Mouse (Mus musculus) embryonic facial prominence, embryonic 13.5 days (tissue): ENCODE results near the gene Psmd3. TPM values are rescaled to one million over a fixed set of nuclear protein-coding genes. Genes with fewer than 3 reads are reported as not detected.

Experiments used
- ATAC-seq: fragments of 200-750 bp; cut with Nextera tagmentation; 2 replicates; pipeline ENCODE4 v1.8.0; 2017; ENCODE audit warnings: low read depth; ENCODE audit not compliant: insufficient number of reproducible peaks, insufficient read depth, low FRiP score, low TSS enrichment
- H3K27ac ChIP-seq: fragments of 300-500 bp; sonication (generic); 2 replicates; pipeline ENCODE4 v1.5.1; 2015; ENCODE audit warnings: moderate library complexity, mild to moderate bottlenecking, inconsistent platforms
- H3K27me3 ChIP-seq: fragments of 300-500 bp; sonication (generic); 2 replicates; pipeline ENCODE4 v1.6.1; 2015; ENCODE audit warnings: mild to moderate bottlenecking, inconsistent platforms
- H3K36me3 ChIP-seq: fragments of 300-500 bp; sonication (generic); 2 replicates; pipeline ENCODE4 v1.6.1; 2015; ENCODE audit warnings: mild to moderate bottlenecking, inconsistent platforms
- H3K4me1 ChIP-seq: fragments of 300-500 bp; sonication (generic); 2 replicates; pipeline ENCODE4 v1.6.1; 2015; ENCODE audit warnings: inconsistent platforms
- H3K4me2 ChIP-seq: fragments of 300-500 bp; sonication (generic); 2 replicates; pipeline ENCODE4 v1.6.1; 2015; ENCODE audit warnings: moderate library complexity, mild to moderate bottlenecking, inconsistent platforms
- H3K4me3 ChIP-seq: fragments of 300-500 bp; sonication (generic); 2 replicates; pipeline ENCODE4 v1.5.1; 2015; ENCODE audit warnings: mild to moderate bottlenecking, inconsistent platforms
- H3K9ac ChIP-seq: fragments of 300-500 bp; sonication (generic); 2 replicates; pipeline ENCODE4 v1.6.1; 2015; ENCODE audit warnings: mild to moderate bottlenecking, inconsistent platforms
- H3K9me3 ChIP-seq: fragments of 300-500 bp; sonication (generic); 2 replicates; pipeline ENCODE4 v1.6.1; 2016; ENCODE audit warnings: inconsistent platforms
- WGBS: fragments of 180-500 bp; shearing (Covaris S2); methylation state at CpG from one replicate; pipeline ENCODE4 v1.1.7; 2015; ENCODE audit warnings: mixed read lengths; 5-methylcytosine and 5-hydroxymethylcytosine counted together
- polyA plus RNA-seq: library from polyadenylated mRNA; unstranded; fragments of >200 nt; fragmentation: Nextera tagmentation; extraction: Ambion mirVana; gene quantifications from 2 replicates; pipeline ENCODE4 v1.2.1, GENCODE M21; 2015

The Psmd3 gene
- polyA plus RNA-seq, 1 experiment from 2014 or later, result 207 TPM

DNA sequence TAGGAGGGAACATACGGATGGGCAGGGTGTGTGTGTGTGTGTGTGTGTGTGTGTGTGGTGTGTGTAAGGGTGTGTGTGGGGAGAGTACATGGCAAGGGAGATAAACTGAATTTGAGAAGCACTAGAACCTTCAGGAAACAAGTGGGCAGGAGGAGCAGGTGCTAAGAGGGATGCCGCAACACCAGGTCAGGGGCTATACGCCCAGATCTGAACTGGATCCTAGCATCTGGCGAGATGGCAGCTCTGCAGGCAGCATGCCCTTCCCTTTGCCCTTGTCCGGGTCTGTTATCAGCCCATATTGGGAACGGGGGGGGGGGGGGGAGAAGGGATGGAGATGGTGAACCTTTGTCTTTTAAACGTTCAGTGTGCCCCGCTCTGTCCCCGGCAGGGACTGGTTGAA lies 56.6 kb downstream of the Psmd3 start:
- H3K4me2 ChIP-seq, result no peak overlapping the region
- H3K27ac ChIP-seq, result no peak overlapping the region
- no peak overlapping the region for H3K4me3 ChIP-seq
- no peak overlapping the region for H3K9ac ChIP-seq
- peaks cover 6% of the 10 kb centered on the region for H3K9me3 ChIP-seq
- no peak for ATAC-seq
- 74% methylated on average over 9 of the region's 9 CpGs for WGBS
- H3K27me3 ChIP-seq, result no peaks in the 10 kb centered on the region
- no peaks in the 10 kb centered on the region for H3K36me3 ChIP-seq
- H3K4me1 ChIP-seq, result peaks cover 31% of the 10 kb centered on the region

DNA sequence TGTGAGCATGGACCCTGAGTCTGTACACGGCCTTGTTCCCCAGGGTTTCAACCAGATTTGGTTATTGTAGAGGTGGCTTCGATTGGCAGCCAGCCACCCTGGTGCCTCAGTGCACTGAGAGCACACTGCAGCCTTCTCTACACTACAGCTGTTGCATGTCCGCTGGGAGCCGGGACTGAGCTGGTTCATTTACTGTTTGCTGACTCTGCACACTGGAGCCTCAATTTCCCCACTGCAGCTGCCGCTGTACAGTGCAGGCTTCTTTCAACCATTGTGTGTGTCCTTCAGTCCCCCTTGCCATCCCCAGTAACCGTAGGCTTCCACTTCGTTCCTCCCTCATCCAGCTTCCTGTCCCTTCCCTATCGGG lies 57.7 kb downstream of the Psmd3 start:
- Histone ChIP-seq H3K4me1 (peaks cover 42% of the 10 kb centered on the region), H3K9ac (peak overlapping the region; percentile 96; the same call in 1 of the 2 replicates), H3K4me3 (peak overlapping the region; percentile 95), H3K27ac (peak overlapping the region; percentile 91), H3K4me2 (peak overlapping the region; percentile 76), H3K9me3 (no peaks in the 10 kb centered on the region), H3K36me3 (no peaks in the 10 kb centered on the region), H3K27me3 (no peaks in the 10 kb centered on the region)
- 10% methylated on average over 8 of the region's 8 CpGs for WGBS
- no peak for ATAC-seq

DNA sequence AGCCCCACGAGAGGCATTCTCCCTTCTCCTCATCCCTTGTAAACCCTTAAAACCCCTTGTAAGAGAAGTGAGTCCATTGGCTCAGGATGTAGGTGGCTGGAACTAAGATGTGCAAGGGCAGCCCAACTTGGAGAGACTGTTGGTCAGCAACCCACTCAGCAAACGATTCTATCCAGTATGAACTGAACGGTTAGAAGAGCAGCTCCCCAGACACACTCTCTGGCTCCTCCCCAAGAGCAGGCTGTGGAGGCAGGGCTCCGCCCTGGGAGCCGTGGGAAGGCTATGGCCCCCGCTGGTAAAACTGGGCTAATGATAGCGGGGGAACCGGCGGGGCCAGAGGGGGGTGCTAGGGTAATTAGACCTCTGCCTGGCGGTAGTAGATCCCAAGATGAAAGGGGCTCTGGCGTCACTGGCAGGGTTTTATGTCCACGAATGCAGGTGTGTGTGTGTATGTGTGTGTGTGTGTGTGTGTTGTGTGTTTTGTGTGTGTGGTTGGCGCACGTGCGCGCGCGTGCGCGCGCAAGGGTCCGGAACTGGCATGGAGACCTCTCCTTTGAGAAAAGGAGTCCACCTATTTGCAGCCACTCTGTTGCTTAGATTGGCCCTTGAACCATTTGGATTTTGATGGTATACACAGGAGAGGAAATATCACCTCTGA lies 58.2 kb downstream of the Psmd3 start, which contains the start of gene Thra:
Thra (plus strand) TSS at position 246 of the 658 bp plus-strand sequence.
- 0 out of 2 replicates have a peak, but pooled peaks have one; percentile 72 for ATAC-seq

DNA sequence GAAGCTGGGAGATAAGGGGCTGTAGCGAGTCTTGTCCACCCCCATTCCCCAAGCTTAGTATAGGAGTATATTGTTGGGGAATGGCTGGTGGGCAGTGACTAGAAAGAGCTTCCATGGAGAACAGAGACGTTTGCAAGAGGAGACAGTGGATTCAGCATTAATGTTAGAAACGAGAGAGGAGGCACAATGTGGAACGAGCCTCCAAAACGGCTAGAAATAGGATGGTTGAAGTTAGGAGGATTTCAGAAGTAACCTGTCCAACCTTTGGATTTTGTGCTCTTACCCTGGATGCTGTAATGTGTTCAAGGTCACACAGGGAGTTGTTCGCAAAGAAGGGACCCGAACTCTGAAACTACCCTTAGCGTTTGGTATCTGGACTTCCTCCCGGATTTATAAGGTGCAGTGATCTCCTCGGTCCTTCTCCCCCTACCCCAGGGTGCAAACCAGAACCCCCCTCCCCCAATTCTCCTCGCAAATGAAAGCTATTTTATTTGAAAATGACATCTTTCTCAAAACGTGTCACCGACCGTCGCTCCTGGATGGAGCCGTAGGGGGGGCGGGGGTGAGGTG lies 58.8 kb downstream of the Psmd3 start:
- no peak for ATAC-seq
- H3K4me3 ChIP-seq, result peak overlapping the region; percentile 95

More for the DNA sequence above, 58.2 kb downstream of the Psmd3 start, which contains the start of gene Thra:
- no peaks in the 10 kb centered on the region for H3K36me3 ChIP-seq
- under 1% methylated on average over 22 of the region's 22 CpGs for WGBS
- peak within 1 kb of the TSS; percentile 76 for H3K4me2 ChIP-seq
- H3K4me3 ChIP-seq, result peak within 1 kb of the TSS; percentile 95
- H3K27ac ChIP-seq, result peak within 1 kb of the TSS; percentile 91
- H3K4me1 ChIP-seq, result peaks cover 46% of the 10 kb centered on the region
- H3K9ac ChIP-seq, result peak within 1 kb of the TSS; percentile 96
- H3K9me3 ChIP-seq, result no peaks in the 10 kb centered on the region
- H3K27me3 ChIP-seq, result no peaks in the 10 kb centered on the region

DNA sequence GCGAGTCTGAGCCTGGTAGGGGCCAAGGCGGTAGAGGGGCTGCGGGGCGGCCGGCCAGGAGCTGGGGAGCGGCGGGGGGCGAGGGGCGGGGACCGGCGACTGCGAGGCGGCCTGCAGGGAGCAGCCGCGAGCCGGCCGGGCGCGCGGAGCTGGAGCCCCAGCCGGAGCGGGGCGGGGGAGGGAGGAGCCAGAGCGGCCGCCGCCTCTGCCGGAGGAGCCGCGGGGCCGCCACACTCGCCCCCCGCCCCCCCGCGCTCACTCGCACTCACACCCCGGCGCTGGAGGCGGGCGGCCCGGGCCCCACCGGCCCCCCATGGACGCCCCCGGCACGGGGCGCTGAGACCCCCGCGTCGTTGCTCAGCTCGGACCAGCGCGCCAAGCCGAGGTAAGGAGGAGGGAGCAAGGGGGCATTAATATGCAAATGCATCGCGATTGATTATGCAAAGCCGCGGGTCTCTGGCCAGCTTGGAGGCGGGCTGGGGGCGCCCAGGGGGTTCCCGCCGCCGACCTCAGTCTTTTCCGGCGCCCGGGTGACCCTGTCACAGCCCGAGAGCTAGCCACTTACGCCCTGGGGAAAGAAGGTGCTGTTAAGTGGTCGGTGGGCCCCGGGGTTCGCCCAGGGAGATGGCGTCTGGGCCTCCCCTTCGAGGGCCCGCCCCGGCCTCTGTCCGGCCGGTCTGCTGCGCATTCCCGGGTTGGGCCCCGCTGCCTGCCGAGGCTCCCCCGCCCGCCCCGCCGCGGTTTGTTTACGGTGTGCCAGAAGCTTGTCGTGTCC lies 59.5 kb downstream of the Psmd3 start:
- Histone ChIP-seq H3K4me3 (peak overlapping the region; percentile 95), H3K27me3 (no peaks in the 10 kb centered on the region), H3K36me3 (no peaks in the 10 kb centered on the region), H3K9me3 (no peaks in the 10 kb centered on the region), H3K4me2 (peak overlapping the region; percentile 76), H3K27ac (peak overlapping the region; percentile 91), H3K9ac (peak overlapping the region; percentile 96), H3K4me1 (peaks cover 59% of the 10 kb centered on the region)
- WGBS, result 1% methylated on average over 59 of the region's 86 CpGs
- ATAC-seq, result peak; percentile 71

More for the DNA sequence above, 58.8 kb downstream of the Psmd3 start:
- Histone ChIP-seq H3K4me2 (peak overlapping the region; percentile 76), H3K9ac (peak overlapping the region; percentile 96), H3K36me3 (no peaks in the 10 kb centered on the region), H3K9me3 (no peaks in the 10 kb centered on the region), H3K4me1 (peaks cover 52% of the 10 kb centered on the region), H3K27ac (peak overlapping the region; percentile 91), H3K27me3 (no peaks in the 10 kb centered on the region)
- under 1% methylated on average over 17 of the region's 17 CpGs for WGBS

DNA sequence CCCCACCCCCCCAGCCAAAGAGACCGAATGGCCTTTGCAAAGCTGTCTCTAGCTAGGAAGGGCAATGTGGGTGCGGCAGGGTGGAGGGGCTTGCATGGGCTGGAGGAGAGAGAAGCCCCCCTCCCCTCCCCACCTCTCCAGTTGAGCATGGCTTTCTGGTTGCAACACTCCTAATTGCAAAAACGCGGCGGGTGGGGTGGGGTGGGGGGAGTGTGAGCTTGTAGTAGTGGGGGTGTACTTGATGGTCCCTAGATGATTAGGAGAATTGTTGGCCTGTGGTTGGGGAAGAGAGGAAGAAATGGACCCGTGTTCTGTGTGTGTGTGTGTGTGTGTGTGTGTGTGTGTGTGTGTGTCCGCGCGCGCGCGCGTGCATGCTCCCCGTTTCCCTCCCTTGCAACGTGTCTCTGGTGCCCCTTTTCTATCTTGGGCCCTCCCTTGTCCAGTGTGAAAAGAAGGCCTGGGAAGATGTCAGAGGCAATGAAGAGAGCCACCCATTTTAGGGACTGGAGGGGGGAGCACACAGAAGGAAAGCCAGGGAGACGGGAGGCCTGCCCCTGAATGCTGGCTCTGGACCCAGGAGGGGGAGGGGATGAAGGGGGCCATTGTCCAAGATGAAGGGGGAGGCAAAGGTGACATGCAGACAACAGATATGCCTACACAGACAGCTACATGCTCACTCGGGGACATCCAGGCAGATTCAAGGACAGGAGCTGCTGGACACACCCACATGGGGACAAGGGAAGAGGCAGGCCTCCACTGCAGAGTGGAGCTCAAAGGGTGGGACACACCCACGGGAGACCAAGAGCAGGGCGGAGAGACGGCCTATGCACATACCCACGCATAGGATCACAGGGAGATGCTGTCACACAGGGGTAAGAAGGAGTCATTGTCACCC lies 60.3 kb downstream of the Psmd3 start:
- H3K9me3 ChIP-seq, result no peaks in the 10 kb centered on the region
- no peaks in the 10 kb centered on the region for H3K27me3 ChIP-seq
- WGBS, result 2% methylated on average over 21 of the region's 21 CpGs
- ATAC-seq, result no peak
- no peaks in the 10 kb centered on the region for H3K36me3 ChIP-seq
- H3K9ac ChIP-seq, result peak overlapping the region; percentile 96
- H3K4me1 ChIP-seq, result peaks cover 65% of the 10 kb centered on the region
- H3K27ac ChIP-seq, result peak overlapping the region; percentile 91
- peak overlapping the region; percentile 76 for H3K4me2 ChIP-seq
- peak overlapping the region; percentile 95 for H3K4me3 ChIP-seq

DNA sequence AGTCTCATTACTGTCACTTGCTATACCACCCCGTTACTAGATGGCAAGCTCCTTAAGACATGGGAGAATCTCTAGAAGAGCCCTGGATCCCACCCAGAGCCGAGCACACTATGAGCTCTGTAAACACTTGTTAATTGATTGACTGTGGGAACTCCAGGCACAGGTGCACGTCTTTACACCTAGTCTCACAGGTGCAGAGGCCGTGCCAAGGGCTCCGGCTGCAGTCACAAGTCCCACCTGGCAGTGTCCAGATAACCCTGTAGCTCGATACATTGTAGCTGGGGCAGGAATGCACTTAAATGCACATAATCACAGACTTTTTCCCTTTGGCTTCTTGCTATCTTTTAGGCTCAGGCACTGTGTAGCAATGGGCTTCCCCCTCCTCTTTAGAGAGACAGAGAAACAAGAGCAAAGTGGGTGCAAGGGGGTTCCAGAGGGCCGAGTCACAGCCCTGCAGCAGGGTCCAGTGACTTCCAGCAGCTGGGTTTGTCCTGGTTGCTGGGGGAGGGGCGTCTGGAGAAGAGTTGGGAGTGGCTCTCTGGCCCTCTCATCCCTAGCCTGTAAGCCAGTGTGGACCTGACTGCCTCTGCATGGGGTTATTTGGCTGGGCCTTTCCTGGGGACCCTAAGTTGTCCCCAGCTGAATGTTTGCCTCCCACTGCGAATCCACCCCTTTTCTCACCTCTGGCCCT lies 61.4 kb downstream of the Psmd3 start:
- ATAC-seq, result no peak
- 10% methylated on average over 9 of the region's 9 CpGs for WGBS
- H3K4me3 ChIP-seq, result peak overlapping the region; percentile 95
- H3K4me2 ChIP-seq, result peak overlapping the region; percentile 76
- H3K36me3 ChIP-seq, result no peaks in the 10 kb centered on the region
- H3K9me3 ChIP-seq, result no peaks in the 10 kb centered on the region
- peak overlapping the region; percentile 96 for H3K9ac ChIP-seq
- H3K27me3 ChIP-seq, result no peaks in the 10 kb centered on the region
- H3K27ac ChIP-seq, result peak overlapping the region; percentile 91
- H3K4me1 ChIP-seq, result peaks cover 77% of the 10 kb centered on the region

DNA sequence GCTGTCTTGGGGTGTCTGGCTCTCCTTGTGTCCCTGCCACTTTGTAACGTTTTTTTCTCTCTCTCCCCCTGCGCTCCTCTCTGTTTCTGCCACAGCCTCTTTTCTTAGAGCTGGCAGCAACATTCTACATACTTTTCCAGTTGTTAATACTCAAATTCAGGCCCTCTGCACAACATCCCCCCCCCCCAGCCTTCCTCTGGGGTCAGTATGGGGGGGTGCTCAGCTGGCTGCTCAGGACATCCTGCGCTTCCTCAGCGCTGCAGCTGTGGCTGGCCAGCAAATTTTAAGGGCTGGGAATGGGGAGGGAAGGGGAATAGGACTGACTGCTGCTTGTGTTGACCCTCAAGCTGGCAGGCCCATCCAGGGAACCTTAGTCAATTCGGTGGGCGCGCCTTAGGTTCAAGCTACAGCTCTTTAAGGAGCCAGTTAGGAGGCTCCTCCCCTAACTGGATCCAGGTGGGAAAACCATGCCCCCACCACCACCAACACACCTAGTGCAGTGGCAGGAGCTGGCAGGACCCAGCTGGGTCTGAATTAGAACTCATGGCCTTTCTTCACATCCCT lies 62.2 kb downstream of the Psmd3 start:
- H3K27ac ChIP-seq, result peak overlapping the region; percentile 91
- peak overlapping the region; percentile 76 for H3K4me2 ChIP-seq
- peaks cover 84% of the 10 kb centered on the region for H3K4me1 ChIP-seq
- H3K9ac ChIP-seq, result peak overlapping the region; percentile 96
- H3K36me3 ChIP-seq, result no peaks in the 10 kb centered on the region
- WGBS, result 31% methylated on average over 7 of the region's 7 CpGs
- no peaks in the 10 kb centered on the region for H3K27me3 ChIP-seq
- H3K9me3 ChIP-seq, result no peaks in the 10 kb centered on the region
- ATAC-seq, result no peak
- peak overlapping the region; percentile 95 for H3K4me3 ChIP-seq
